ENCODE assay signal across 11 mouse cellular contexts in the genomic region with DNA sequence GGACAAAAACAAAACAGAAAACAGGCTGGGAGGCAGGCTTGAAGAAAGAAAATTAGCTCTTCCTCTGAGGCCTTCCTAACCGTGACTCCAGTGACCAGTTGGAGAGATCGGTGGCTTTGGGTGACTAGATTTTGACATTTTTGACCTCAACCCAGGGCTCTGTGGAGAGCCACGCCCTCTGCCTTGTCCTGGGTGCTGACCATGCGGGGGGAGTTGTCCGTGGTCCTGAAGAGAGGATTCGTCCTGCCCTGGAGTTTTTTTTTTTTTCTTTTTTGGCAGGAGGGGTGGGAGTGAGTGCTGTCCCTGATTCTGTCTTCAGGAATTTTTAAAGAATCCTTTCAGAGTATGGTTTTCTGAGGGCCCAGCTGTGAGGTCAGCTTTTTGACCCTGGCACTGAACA.
DNase-seq lines count a peak whose midpoint lies in the region; ATAC-seq and TF ChIP-seq lines count a peak whose summit lies in the region.
"Had no signal": no experiment of that assay in that cellular context is flagged by ENCODE, and none has a peak within 500 bp of the region (broad histone marks: within the 10 kb centered on the region; RNA-seq: fewer than 3 reads in every experiment).

No protein-coding gene starts in this region.

- H3K9me3 ChIP-seq in lung, embryonic 14.5 days (ENCODE audit: low read depth, low read length) = no peaks in the 10 kb centered on the region
- H3K9me3 ChIP-seq in limb, embryonic 11.5 days (ENCODE audit: control insufficient read depth, low read length) = no peaks in the 10 kb centered on the region
- H3K9me3 ChIP-seq: embryonic facial prominence, embryonic 15.5 days had no signal

- TF ChIP-seq CTCF in lung, embryonic 14.5 days (IDR thresholded peaks at IDR 0.05; ENCODE audit: low read depth) = no peak

- no peaks in the 10 kb centered on the region for H3K4me1 ChIP-seq in lung, embryonic 14.5 days (ENCODE audit: insufficient read depth)
- H3K4me1 ChIP-seq in limb, embryonic 11.5 days (ENCODE audit: control insufficient read depth, insufficient read depth, low read length) = 0 out of 2 replicates have a peak, but pooled peaks cover 2% of the 10 kb centered on the region
- H3K4me1 ChIP-seq: embryonic facial prominence, embryonic 15.5 days had no signal

- H3K27ac ChIP-seq in lung, embryonic 14.5 days (ENCODE audit: low read depth) = no peak overlapping the region
- no peak overlapping the region for H3K27ac ChIP-seq in limb, embryonic 11.5 days (replicated peaks; ENCODE audit: low read depth, low read length)
- H3K27ac ChIP-seq: embryonic facial prominence, embryonic 15.5 days; heart, adult 2 months; liver, embryonic 14.5 days had no signal

- no peak overlapping the region for H3K4me2 ChIP-seq in lung, embryonic 14.5 days
- no peak overlapping the region for H3K4me2 ChIP-seq in limb, embryonic 11.5 days (ENCODE audit: low read depth, severe bottlenecking)
- H3K4me2 ChIP-seq: embryonic facial prominence, embryonic 15.5 days had no signal

- intact Hi-C loops in left cerebral cortex, postnatal 4 days (cut with DNase I) = no loop called here

- no peak overlapping the region for H3K4me3 ChIP-seq in lung, embryonic 14.5 days (ENCODE audit: low read depth, low read length)
- H3K4me3 ChIP-seq in limb, embryonic 11.5 days (ENCODE audit: low read depth, low read length) = no peak overlapping the region
- H3K4me3 ChIP-seq: embryonic facial prominence, embryonic 15.5 days; heart, adult 2 months had no signal

- H3K36me3 ChIP-seq in lung, embryonic 14.5 days (ENCODE audit: insufficient read depth) = no peaks in the 10 kb centered on the region
- H3K36me3 ChIP-seq in limb, embryonic 11.5 days (ENCODE audit: control insufficient read depth, insufficient read depth, low read length) = no peaks in the 10 kb centered on the region
- H3K36me3 ChIP-seq: embryonic facial prominence, embryonic 15.5 days had no signal

- no peak overlapping the region for H3K9ac ChIP-seq in lung, embryonic 14.5 days
- H3K9ac ChIP-seq in limb, embryonic 11.5 days (ENCODE audit: low read length) = no peak overlapping the region
- H3K9ac ChIP-seq: embryonic facial prominence, embryonic 15.5 days; liver, embryonic 14.5 days had no signal

- ATAC-seq in lung, embryonic 14.5 days (ENCODE audit: insufficient read depth) = no peak
- ATAC-seq in limb, embryonic 11.5 days (ENCODE audit: insufficient number of reproducible peaks, low FRiP score, low TSS enrichment, low read depth) = no peak

- DNase-seq in adrenal gland, adult 2 months = peak; percentile 24
- DNase-seq in adrenal gland, adult 18-20 months (ENCODE audit: low spot score in 2 of 2) = no peak
- peak; percentile 78 for DNase-seq in lung, embryonic 14.5 days
- no peak for DNase-seq in lung, adult 18-20 months
- peak; percentile 53 for DNase-seq in adrenal gland, postnatal 25 days
- DNase-seq in limb, embryonic 11.5 days (ENCODE audit: low spot score) = peak; percentile 63
- DNase-seq in left cerebral cortex, postnatal 4 days = no peak
- DNase-seq in frontal cortex, postnatal 25 days (ENCODE audit: low spot score in 2 of 2) = no peak
- DNase-seq: heart, adult 2 months had no signal

- H3K27me3 ChIP-seq in lung, embryonic 14.5 days (ENCODE audit: insufficient read depth, low read length) = no peaks in the 10 kb centered on the region
- H3K27me3 ChIP-seq in limb, embryonic 11.5 days (ENCODE audit: control insufficient read depth, insufficient read depth, low read length) = no peaks in the 10 kb centered on the region
- H3K27me3 ChIP-seq: embryonic facial prominence, embryonic 15.5 days had no signal

- 8% methylated on average over 6 of the region's 6 CpGs for WGBS in lung, embryonic 14.5 days
- 11% methylated on average over 6 of the region's 6 CpGs for WGBS in limb, embryonic 11.5 days

Comparison
In these comparisons a context has a peak if more than half of its experiments do, and no peak if none do; other contexts are left out.
1. DNase-seq: peak in adrenal gland, adult 2 months (single experiment), lung, embryonic 14.5 days (single experiment), adrenal gland, postnatal 25 days (single experiment) and limb, embryonic 11.5 days (single experiment); none in adrenal gland, adult 18-20 months (0 of 2), lung, adult 18-20 months (0 of 2), left cerebral cortex, postnatal 4 days (single experiment) and frontal cortex, postnatal 25 days (0 of 2).